In the genomic region with DNA sequence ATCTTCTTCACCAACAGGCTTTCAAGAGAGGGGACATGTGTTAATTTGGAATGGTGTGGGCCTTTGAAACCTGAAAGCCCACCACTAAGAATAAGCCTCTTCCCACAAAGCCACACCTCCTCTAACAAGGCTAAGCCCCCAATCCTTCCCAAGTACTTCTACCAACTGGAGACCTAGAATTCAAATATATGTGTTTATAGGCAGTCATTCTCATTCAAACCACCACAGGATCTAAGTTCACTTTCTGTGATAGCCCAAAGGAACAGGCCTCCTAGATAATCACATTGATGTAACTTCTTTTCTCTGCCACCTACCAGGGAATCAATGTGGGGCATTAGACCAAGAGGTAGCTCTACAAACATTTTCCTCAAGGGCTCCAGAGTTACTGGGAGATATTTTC, we compare ENCODE assay signal across 30 mouse cellular contexts. TPM values are rescaled to one million over a fixed set of nuclear protein-coding genes. Genes with fewer than 3 reads are reported as not detected.
"Had no signal": no experiment of that assay in that cellular context is flagged by ENCODE, and none has a peak within 500 bp of the region (broad histone marks: within the 10 kb centered on the region; RNA-seq: fewer than 3 reads in every experiment).

Gene Rhox3f (plus strand): TSS at position 301 of the 400 bp plus-strand sequence.

RNA-seq across cellular contexts. Expression of gene Rhox3f, which starts in this region (rescaled TPM):
- total RNA-seq: common myeloid progenitor, adult 5-6 weeks; forebrain, postnatal 0 days; gastrocnemius, adult 18-20 months; gastrocnemius, adult 8-10 months; gastrocnemius, postnatal 10 days; gastrocnemius, postnatal 14 days; gastrocnemius, postnatal 25 days; gastrocnemius, postnatal 36 days; gastrocnemius, postnatal 4 days; granulocyte monocyte progenitor cell, adult 5-6 weeks; heart, adult 18-20 months; heart, adult 2 months; heart, adult 8-10 months had no signal
- polyA plus RNA-seq: cortical plate, adult 2 months; embryonic facial prominence, embryonic 10.5 days; embryonic facial prominence, embryonic 11.5 days; embryonic facial prominence, embryonic 12.5 days; embryonic facial prominence, embryonic 13.5 days; embryonic facial prominence, embryonic 14.5 days; embryonic facial prominence, embryonic 15.5 days; erythroblast, embryonic 14.5 days; forebrain, embryonic 10.5 days; forebrain, embryonic 11.5 days; forebrain, embryonic 12.5 days; forebrain, embryonic 13.5 days; forebrain, embryonic 14.5 days; forebrain, embryonic 15.5 days; forebrain, embryonic 16.5 days; forebrain, postnatal 0 days; frontal cortex, adult 2 months; gonadal fat pad, adult 2 months; heart, adult 2 months had no signal
